Mouse (Mus musculus): Measurements from ENCODE around the gene Lca5l.
"Not testable (repeated sequence)": the region's sequence is repeated elsewhere in the genome, so short reads cannot be mapped to it uniquely, and the experiment has no call there.

Lca5l gene

DNA sequence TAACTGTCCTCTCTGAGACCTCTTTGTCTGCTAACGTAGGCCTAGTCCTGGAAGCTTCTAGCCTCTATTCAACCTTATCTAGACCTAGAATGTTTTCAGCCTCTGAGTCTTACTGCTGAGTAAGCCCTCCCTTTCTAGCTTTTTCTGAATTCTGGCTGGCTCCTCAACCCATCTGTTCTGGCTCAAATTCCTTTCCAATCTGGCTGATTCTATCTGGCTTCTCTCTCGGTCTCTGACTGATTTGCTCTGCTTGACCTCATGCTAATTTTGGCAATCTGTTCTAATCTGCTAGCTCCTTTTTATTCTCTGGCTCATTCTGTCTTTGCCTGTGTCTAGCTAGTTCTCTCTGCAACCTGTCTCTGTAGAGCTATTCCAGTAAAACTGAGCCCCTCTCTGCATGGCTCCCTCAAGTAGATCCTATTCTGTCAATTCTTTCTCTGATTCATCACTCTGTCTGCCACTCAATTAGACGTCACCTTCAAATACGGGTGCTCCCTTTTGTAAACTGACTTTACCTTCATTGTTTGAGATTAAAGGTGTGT is 26.3 kb downstream of the Lca5l start:
- DNase-seq (ENCODE audit: low spot score) = no peak

GRCm38 (mm10) chr16:96161336-96161735 is 30.7 kb downstream of the Lca5l start:
- DNase-seq (ENCODE audit: low spot score) = no peak

DNA sequence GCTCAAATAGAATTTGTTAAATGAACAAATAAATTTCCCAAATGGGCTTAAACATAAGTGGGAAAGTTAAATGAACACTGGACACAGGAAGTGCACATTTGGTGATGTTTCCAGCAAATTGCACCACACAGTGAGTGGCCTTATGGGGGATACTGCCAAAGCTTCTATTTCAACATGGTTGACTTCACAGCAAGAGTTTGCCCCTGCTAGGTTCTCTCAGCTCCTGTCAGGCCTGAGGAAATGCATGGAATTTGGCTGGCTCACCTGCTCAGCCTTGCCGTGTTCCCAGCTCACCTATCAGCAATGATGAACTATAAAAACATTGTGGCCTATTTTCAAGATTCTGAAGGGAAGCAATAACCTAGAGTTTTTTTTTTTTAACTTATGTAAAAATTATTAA is 31.1 kb downstream of the Lca5l start:
- DNase-seq (ENCODE audit: low spot score) = no peak

DNA sequence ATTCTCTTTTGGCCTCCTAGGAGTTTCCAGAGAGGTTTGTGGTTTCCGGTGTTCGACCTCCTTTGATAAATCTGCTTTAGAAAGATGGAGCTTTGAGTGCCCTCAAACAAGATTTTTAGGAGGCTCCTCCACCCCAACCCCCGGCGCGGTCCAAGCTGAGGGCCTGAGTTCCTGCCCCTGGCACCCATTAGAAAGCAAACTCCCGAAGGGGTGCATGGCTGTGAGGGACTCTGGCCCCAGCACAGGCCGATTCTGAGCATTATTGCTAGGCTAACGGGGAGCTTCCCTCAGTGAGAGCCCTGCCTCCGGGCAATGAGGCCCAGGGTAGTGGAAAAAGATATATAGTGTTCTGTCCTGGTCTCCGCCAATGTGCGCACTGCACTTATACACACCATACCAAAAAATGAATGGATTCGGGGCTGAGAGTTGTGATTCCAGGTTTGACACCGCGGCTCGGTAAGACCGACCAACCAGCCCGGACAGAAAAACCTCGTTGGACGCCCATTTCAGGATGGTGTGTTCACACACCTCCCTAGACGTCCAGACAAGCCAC is 32.2 kb downstream of the Lca5l start:
- no peak for DNase-seq (ENCODE audit: low spot score)

DNA sequence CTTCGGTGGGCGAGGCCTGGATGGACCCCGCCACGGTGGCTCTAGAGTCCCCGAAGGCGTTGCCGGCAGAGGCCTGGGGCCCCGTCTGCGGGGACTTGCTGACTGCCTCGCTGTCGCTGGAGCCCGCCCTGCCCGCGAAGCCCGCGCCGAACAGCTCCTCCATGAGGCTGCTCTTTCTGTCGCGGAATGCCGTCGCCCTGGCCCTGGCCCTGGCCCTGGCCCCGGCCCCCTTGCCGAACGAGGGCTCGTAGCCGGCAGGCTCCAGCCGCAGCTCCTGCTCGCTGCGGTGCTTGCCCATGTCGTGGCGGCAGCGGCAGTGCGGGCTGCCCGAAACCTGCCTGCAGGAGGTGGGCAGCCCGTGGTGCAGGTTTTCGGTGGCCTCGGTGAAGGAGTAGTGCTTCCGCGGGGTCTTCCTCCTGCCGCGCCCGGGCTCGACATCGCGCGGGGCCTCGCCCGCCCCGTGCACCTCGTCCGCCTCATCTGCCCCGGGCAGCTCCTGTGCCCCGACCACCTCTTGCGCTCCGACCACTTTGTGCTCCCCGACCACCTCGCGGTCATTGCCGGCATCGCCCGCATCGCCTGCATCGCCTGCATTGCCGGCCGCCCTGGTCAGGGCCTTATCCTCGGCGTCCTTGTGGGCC is 32.9 kb downstream of the Lca5l start:
- DNase-seq (ENCODE audit: low spot score) = no peak

GRCm38 (mm10) chr16:96158511-96159080 is 33.5 kb downstream of the Lca5l start:
- no peak for DNase-seq (ENCODE audit: low spot score)

DNA sequence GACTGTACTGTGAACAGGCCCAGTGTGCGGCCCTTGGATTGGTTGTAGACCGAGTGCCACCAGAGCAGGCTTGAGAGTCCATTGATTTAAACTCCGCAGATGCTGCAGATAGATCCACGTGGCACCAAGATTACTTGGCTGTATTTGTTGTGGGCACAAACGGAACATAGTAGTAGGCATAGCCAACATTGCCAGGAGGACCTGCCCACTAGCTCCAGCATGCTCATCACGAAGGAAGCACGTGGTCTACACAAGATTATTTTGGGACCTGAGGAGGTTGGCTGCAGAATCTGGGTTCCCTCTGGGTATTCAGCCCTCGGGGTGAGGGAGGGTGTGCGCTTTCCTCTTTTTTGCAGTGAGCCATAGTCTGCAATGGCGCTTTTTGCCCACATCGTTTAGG is 34.9 kb downstream of the Lca5l start:
- DNase-seq (ENCODE audit: low spot score) = no peak

GRCm38 (mm10) chr16:96156019-96156418 is 36.1 kb downstream of the Lca5l start:
- DNase-seq (ENCODE audit: low spot score) = no peak

GRCm38 (mm10) chr16:96154476-96154875 is 37.6 kb downstream of the Lca5l start:
- DNase-seq (ENCODE audit: low spot score) = peak; percentile 83

DNA sequence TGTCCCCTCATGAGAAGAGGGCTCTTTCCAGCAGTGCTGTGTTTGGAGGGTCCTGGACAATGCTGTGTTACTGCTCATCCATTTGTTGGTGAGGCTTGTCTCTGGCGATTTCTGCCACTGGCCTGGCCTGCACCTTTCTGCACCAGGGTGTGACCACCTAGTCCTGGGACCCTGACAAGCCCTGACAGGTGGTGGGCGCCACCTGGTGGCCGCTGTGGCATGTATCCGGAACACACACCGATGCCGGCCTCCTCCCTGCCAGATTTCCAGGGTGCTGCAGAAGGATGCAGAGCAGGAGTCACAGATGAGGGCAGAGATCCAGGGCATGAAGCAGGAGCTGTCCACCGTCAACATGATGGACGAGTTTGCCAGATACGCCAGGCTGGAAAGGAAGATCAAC is 40.5 kb downstream of the Lca5l start:
- peak; percentile 79 for DNase-seq (ENCODE audit: low spot score)

DNA sequence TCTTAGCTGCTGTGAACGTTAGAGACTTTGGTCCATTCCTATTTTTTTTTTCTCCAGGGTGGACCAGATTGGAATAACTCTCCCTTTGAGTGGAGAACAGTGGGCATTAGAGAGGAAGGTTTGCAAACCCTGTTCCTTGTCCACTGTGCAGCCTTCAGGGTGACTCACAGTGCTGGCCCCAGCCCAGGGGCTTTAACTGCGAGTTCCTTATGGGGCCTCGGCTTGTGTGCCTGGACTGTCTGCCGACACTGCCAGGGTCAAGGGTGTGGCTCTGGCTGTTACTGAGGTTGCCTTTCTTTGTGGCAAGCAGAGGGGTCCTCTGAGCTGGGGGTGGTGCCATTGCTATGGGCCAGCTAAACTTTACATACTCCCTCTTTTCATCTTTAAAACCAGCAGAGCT is 41.1 kb downstream of the Lca5l start:
- peak; percentile 66 for DNase-seq (ENCODE audit: low spot score)

- DNase-seq (ENCODE audit: low spot score) = no peak
Observed at GRCm38 (mm10) chr16:96149311-96149710, 42.8 kb downstream of the Lca5l start.

GRCm38 (mm10) chr16:96148834-96149233 is 43.2 kb downstream of the Lca5l start:
- peak; percentile 64 for DNase-seq (ENCODE audit: low spot score)

DNA sequence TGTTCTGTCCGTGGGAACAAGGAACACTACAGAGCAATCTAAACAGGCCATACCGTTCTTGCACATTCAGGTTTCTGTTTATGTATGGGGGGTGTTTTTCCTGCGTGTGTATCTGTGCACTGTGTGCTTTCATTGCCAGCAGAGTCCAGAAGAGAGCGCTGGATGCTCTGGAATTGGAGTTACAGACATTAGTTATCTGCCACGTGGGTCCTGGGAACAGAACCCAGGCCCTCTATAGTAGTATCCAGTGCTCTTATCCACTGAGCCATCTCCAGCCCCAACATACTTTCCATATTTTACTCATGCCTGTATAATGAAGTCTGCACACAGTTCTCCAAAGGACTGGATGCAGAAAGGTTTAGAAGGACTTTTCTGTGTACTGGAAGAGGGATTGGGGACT is 46.3 kb downstream of the Lca5l start:
- DNase-seq (ENCODE audit: low spot score) = no peak

DNA sequence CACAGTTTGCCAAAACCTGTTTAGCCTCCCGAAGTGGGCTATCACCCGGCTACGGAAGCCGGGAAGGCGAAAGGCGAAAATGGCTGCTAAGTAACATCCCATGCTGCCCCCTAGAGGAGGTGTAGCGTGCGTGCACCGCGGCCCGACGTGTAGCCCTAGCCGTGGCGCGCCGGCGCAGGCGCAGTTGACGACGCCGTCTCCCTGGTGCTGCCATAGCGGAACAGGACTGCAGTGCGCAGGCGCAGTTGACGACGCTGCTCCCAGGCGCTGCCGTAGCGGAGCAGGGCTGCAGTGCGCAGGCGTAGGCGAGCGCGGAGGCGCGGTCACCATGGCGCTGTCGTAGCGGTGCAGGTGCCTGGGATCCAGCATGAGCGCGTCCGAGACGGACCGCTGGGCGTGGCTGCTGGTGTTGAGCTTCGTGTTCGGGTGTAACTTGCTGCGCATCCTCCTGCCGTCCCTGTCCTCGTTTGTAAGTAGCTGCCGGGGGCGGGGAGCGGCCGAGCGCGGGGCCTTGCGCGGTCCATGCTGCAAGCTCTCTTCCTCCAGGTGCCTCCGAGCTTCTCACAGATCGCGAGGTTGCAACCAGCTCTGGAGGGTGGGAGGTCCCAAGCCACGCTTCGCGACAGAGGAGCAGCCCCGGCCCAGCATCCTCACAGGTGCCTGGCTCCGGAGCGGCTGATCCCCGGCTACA is 46.8 kb downstream of the Lca5l start, which contains the start of gene Wrb:
Wrb (plus strand) TSS at position 298 of the 691 bp plus-strand sequence.
- peak; percentile 100 for DNase-seq (ENCODE audit: low spot score)

DNA sequence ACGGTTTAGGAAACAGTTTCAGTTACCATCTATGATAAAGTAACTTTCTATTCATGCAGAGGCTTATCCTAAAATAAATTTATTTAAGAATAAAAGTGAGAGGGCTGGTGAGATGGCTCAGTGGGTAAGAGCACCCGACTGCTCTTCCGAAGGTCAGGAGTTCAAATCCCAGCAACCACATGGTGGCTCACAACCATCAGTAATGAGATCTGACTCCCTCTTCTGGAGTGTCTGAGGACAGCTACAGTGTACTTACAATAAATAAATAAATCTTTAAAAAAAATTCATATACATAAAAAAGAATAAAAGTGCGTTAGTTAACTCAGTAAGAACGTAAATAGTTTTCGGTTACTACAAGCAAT is 47.3 kb downstream of the Lca5l start:
- not testable (repeated sequence) for DNase-seq (ENCODE audit: low spot score)

- no peak for DNase-seq (ENCODE audit: low spot score)
Observed at GRCm38 (mm10) chr16:96128466-96128865, 63.6 kb downstream of the Lca5l start.

GRCm38 (mm10) chr16:96127657-96128344 is 64.3 kb downstream of the Lca5l start, which contains the start of gene Hmgn1:
Hmgn1 (minus strand) TSS chr16:96127729.
- peak; percentile 96 for DNase-seq (ENCODE audit: low spot score)

DNA sequence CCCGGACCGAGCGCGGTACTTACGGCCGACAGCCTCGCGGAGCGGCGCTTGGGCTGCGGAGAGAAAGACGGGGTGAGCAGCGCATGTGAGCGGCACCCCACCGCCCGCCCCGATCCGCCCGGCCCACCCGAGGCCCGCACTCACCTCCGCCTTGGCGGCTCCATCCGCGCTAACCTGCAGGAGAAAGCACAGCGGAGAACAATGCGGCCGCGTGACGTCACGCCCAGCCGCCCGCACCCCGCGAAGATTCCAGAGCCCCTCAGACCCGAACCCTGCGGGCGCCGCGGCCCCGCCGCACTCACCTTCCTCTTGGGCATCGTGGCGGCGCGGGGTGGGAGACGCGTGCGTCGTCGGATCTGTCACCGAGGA is 64.8 kb downstream of the Lca5l start:
- no peak for DNase-seq (ENCODE audit: low spot score)

DNA sequence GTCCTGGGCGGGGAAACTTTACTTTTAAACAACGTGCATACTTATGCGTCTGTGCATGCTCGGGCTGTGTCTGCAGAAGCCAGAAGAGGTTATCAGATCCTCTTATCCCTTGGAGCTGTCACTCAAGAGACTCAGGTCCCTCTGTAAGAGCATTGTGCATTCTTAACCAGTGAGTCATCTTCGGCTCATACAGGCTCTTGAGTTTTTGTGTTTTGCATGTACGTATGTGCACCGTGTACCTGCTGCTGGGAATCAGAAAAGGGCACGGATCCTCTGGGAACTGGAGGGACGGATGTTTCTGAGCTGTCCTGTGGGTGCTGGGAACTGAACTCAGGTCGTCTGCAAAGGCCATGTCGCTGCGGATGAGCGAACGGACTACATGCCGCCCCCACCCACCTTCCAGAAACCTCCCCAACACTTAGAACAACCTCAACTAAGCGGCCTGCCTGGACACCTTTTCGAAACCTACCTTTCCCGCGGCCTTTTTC is 65.3 kb downstream of the Lca5l start:
- DNase-seq (ENCODE audit: low spot score) = peak; percentile 67

DNA sequence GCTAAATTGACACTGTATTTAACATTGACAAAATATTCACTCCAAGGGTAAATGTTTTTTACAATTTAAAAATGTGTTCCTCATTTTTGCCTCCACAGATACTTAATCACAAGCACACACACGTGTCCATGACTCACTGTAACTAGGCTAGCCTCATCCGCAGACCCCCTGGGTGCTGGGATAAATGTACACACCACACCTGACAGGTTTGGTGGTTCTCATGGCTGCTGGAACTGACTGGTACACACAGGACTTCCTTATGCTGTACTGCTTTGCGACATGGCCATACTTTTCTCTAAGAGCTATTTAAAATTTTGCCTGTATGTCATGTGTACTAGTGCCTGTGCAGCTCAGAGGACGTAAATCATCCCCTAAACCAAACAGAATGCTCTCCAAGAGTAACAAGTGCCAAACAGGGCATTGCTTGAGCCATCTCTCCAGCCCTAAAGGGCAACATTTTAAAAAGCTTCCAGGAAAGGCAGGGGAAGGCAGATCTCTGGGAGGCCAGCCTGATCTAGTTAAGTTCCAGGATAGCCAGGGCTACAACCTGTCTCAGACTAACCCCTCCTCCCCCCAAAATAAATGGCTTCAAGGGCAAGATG is 71.9 kb downstream of the Lca5l start:
- peak; percentile 55 for DNase-seq (ENCODE audit: low spot score)

- no peak for DNase-seq (ENCODE audit: low spot score)
Observed at GRCm38 (mm10) chr16:96114729-96115128, 77.3 kb downstream of the Lca5l start.
